Mouse (Mus musculus) heart, embryonic 11.5 days (tissue): ENCODE results near the gene Rtn1. TPM values are rescaled to one million over a fixed set of nuclear protein-coding genes. Genes with fewer than 3 reads are reported as not detected.

Source experiments
- ATAC-seq: fragments of 200-750 bp; cut with Nextera tagmentation; replicated peaks from 2 replicates; pipeline ENCODE4 v1.8.0; 2017; ENCODE audit warnings: moderate library complexity; ENCODE audit not compliant: insufficient number of reproducible peaks, low FRiP score, low TSS enrichment
- H3K27ac ChIP-seq: fragments of 300-500 bp; sonication (generic); 2 replicates; pipeline ENCODE4 v1.5.1; 2014; ENCODE audit warnings: mild to moderate bottlenecking, low read depth, low read length
- H3K27me3 ChIP-seq: fragments of 300-500 bp; sonication (generic); 2 replicates; pipeline ENCODE4 v1.6.1; 2014; ENCODE audit warnings: mild to moderate bottlenecking, low read length, mixed read lengths; ENCODE audit not compliant: control insufficient read depth, insufficient read depth
- H3K36me3 ChIP-seq: fragments of 300-500 bp; sonication (generic); 2 replicates; pipeline ENCODE4 v1.6.1; 2014; ENCODE audit warnings: mild to moderate bottlenecking, low read length, moderate library complexity, mixed read lengths; ENCODE audit not compliant: control insufficient read depth, insufficient read depth
- H3K4me1 ChIP-seq: fragments of 300-500 bp; sonication (generic); 2 replicates; pipeline ENCODE4 v1.6.1; 2014; ENCODE audit warnings: low read length; ENCODE audit not compliant: control insufficient read depth, insufficient read depth
- H3K4me2 ChIP-seq: fragments of 300-500 bp; sonication (generic); 2 replicates; pipeline ENCODE4 v1.6.1; 2014; ENCODE audit warnings: mild to moderate bottlenecking, moderate library complexity
- H3K4me3 ChIP-seq: fragments of 300-500 bp; sonication (generic); 2 replicates; pipeline ENCODE4 v1.5.1; 2014; ENCODE audit warnings: low read depth, low read length
- H3K9ac ChIP-seq: fragments of 300-500 bp; sonication (generic); 2 replicates; pipeline ENCODE4 v1.6.1; 2014; ENCODE audit warnings: mild to moderate bottlenecking, low read depth, low read length, moderate library complexity
- H3K9me3 ChIP-seq: fragments of 300-500 bp; sonication (generic); replicated peaks from 2 replicates; pipeline ENCODE4 v1.6.1; 2016; ENCODE audit warnings: low read length; ENCODE audit not compliant: control insufficient read depth
- WGBS: fragments of 180-500 bp; shearing (Covaris S2); extraction: QIAGEN DNeasy Blood & Tissue Kit; methylation state at CpG from one replicate; pipeline ENCODE4 v1.1.7; 2014; ENCODE audit not compliant: insufficient replicate concordance; 5-methylcytosine and 5-hydroxymethylcytosine counted together
- polyA plus RNA-seq: library from polyadenylated mRNA; unstranded; fragments of >200 nt; fragmentation: Nextera tagmentation; extraction: Ambion mirVana; gene quantifications from 2 replicates; pipeline ENCODE4 v1.2.1, GENCODE M21; 2014

Gene Rtn1
- polyA plus RNA-seq, 1 experiment from 2014 or later: 20.1 TPM

- Histone ChIP-seq H3K9ac (no peak overlapping the region), H3K27ac (no peak overlapping the region), H3K9me3 (no peaks in the 10 kb centered on the region), H3K4me2 (no peak overlapping the region), H3K4me1 (peaks cover 11% of the 10 kb centered on the region), H3K4me3 (no peak overlapping the region), H3K27me3 (no peaks in the 10 kb centered on the region), H3K36me3 (no peaks in the 10 kb centered on the region)
- no peak for ATAC-seq
- WGBS: 79% methylated on average over 2 of the region's 2 CpGs
Measured at GRCm38 (mm10) chr12:72366104-72366437, 42.8 kb downstream of the Rtn1 start.

- Histone ChIP-seq H3K27ac (no peak overlapping the region), H3K27me3 (no peaks in the 10 kb centered on the region), H3K4me3 (no peak overlapping the region), H3K36me3 (no peaks in the 10 kb centered on the region), H3K9ac (no peak overlapping the region), H3K9me3 (no peaks in the 10 kb centered on the region), H3K4me2 (no peak overlapping the region), H3K4me1 (peaks cover 12% of the 10 kb centered on the region)
- ATAC-seq: no peak
- WGBS: 64% methylated on average over 12 of the region's 12 CpGs
Measured at GRCm38 (mm10) chr12:72365231-72366103, 43.4 kb downstream of the Rtn1 start.

GRCm38 (mm10) chr12:72364543-72364942, 44.3 kb downstream of the Rtn1 start:
- no peak overlapping the region for H3K4me2 ChIP-seq
- ATAC-seq: no peak
- H3K4me3 ChIP-seq: no peak overlapping the region
- H3K36me3 ChIP-seq: no peaks in the 10 kb centered on the region
- no peaks in the 10 kb centered on the region for H3K9me3 ChIP-seq
- peaks cover 16% of the 10 kb centered on the region for H3K4me1 ChIP-seq
- H3K27ac ChIP-seq: no peak overlapping the region
- no peaks in the 10 kb centered on the region for H3K27me3 ChIP-seq
- H3K9ac ChIP-seq: no peak overlapping the region
- WGBS: 84% methylated on average over 5 of the region's 5 CpGs

- Histone ChIP-seq H3K4me1 (peaks cover 16% of the 10 kb centered on the region), H3K27me3 (no peaks in the 10 kb centered on the region), H3K4me2 (no peak overlapping the region), H3K9me3 (no peaks in the 10 kb centered on the region), H3K27ac (no peak overlapping the region), H3K9ac (no peak overlapping the region), H3K36me3 (no peaks in the 10 kb centered on the region), H3K4me3 (no peak overlapping the region)
- WGBS: 52% methylated on average over 9 of the region's 9 CpGs
- ATAC-seq: no peak
Measured at GRCm38 (mm10) chr12:72361701-72362354, 47.0 kb downstream of the Rtn1 start.

GRCm38 (mm10) chr12:72360926-72361615, 47.8 kb downstream of the Rtn1 start:
- Histone ChIP-seq H3K4me1 (peaks cover 16% of the 10 kb centered on the region), H3K4me2 (no peak overlapping the region), H3K27me3 (no peaks in the 10 kb centered on the region), H3K27ac (no peak overlapping the region), H3K4me3 (no peak overlapping the region), H3K9ac (no peak overlapping the region), H3K9me3 (no peaks in the 10 kb centered on the region), H3K36me3 (no peaks in the 10 kb centered on the region)
- no peak for ATAC-seq
- WGBS: 82% methylated on average over 5 of the region's 5 CpGs

- no peak for ATAC-seq
- Histone ChIP-seq H3K9ac (no peak overlapping the region), H3K4me1 (peaks cover 16% of the 10 kb centered on the region), H3K27me3 (no peaks in the 10 kb centered on the region), H3K36me3 (no peaks in the 10 kb centered on the region), H3K4me2 (no peak overlapping the region), H3K4me3 (no peak overlapping the region), H3K9me3 (no peaks in the 10 kb centered on the region), H3K27ac (no peak overlapping the region)
- WGBS: 34% methylated on average over 3 of the region's 3 CpGs
Measured at GRCm38 (mm10) chr12:72359903-72360302, 49.0 kb downstream of the Rtn1 start.

- H3K9me3 ChIP-seq: no peaks in the 10 kb centered on the region
- 60% methylated on average over 11 of the region's 11 CpGs for WGBS
- no peak for ATAC-seq
Measured at GRCm38 (mm10) chr12:72357667-72358420, 51.0 kb downstream of the Rtn1 start.

GRCm38 (mm10) chr12:72354241-72354640, 54.6 kb downstream of the Rtn1 start:
- H3K9ac ChIP-seq: no peak overlapping the region
- no peak for ATAC-seq
- no peak overlapping the region for H3K4me2 ChIP-seq
- H3K36me3 ChIP-seq: no peaks in the 10 kb centered on the region
- H3K27me3 ChIP-seq: no peaks in the 10 kb centered on the region
- no peak overlapping the region for H3K27ac ChIP-seq
- no peaks in the 10 kb centered on the region for H3K4me1 ChIP-seq
- H3K9me3 ChIP-seq: no peaks in the 10 kb centered on the region
- H3K4me3 ChIP-seq: no peak overlapping the region
- WGBS: 72% methylated on average over 1 of the region's 1 CpGs

More at GRCm38 (mm10) chr12:72357667-72358420, 51.0 kb downstream of the Rtn1 start:
- no peak overlapping the region for H3K9ac ChIP-seq
- H3K27ac ChIP-seq: no peak overlapping the region
- no peak overlapping the region for H3K4me3 ChIP-seq
- H3K4me1 ChIP-seq: peaks cover 8% of the 10 kb centered on the region; the same call in 1 of the 2 replicates
- H3K27me3 ChIP-seq: no peaks in the 10 kb centered on the region
- no peak overlapping the region for H3K4me2 ChIP-seq
- H3K36me3 ChIP-seq: no peaks in the 10 kb centered on the region
